Mouse (Mus musculus): Measurements from ENCODE around the gene Abcf1.

- no peak for TF ChIP-seq POLR2A (IDR thresholded peaks at IDR 0.05; ENCODE audit: borderline replicate concordance, control insufficient read depth, low read depth, low read length)
- 0 out of 2 replicates have a peak, but pooled peaks have one; percentile 17 for TF ChIP-seq CTCF (IDR thresholded peaks at IDR 0.05; ENCODE audit: control insufficient read depth, insufficient read depth, low read length)
Measured at GRCm38 (mm10) chr17:35920862-35921562, 48.5 kb downstream of the Abcf1 start.

Measured in bone marrow, adult 2 months (tissue).